Mouse (Mus musculus): ENCODE measurements at regions not wholly inside any gene's neighbourhood (a gene's known extent, or its start where the extent isn't known, plus 50 kb on each side); places are given as distances from the start of the nearest gene placed in this dataset.

- no peak for DNase-seq
Measured at GRCm38 (mm10) chr15:65733326-65733725, 718.6 kb upstream of the Gm21961 start.

- no peak for DNase-seq
Measured at GRCm38 (mm10) chr15:65731308-65731707, 716.6 kb upstream of the Gm21961 start.

- no peak for DNase-seq
Measured at GRCm38 (mm10) chr15:65727061-65727460, 712.4 kb upstream of the Gm21961 start.

- DNase-seq, result no peak
Measured at GRCm38 (mm10) chr15:65726271-65726670, 711.6 kb upstream of the Gm21961 start.

- DNase-seq, result peak; percentile 48
Measured at GRCm38 (mm10) chr15:65703559-65703958, 688.9 kb upstream of the Gm21961 start.

GRCm38 (mm10) chr15:65701510-65701909, 686.8 kb upstream of the Gm21961 start:
- peak; percentile 37 for DNase-seq

GRCm38 (mm10) chr15:65698596-65698995, 683.9 kb upstream of the Gm21961 start:
- no peak for DNase-seq

All from cerebellum, adult 9-10 months (tissue).